Mouse (Mus musculus) CH12.LX (cell line): Measurements from ENCODE around the gene Prkar2a. TPM values are rescaled to one million over a fixed set of nuclear protein-coding genes. Genes with fewer than 3 reads are reported as not detected.

Source experiments
- DNase-seq: peaks from one replicate; pipeline ENCODE4 v3.0.0-alpha.2; 2013; ENCODE audit errors: extremely low read depth
- H3K27ac ChIP-seq: 2 replicates; pipeline ENCODE4 v1.5.1; 2012; ENCODE audit warnings: low read depth, mild to moderate bottlenecking, control low read depth, moderate library complexity; ENCODE audit not compliant: insufficient read depth
- H3K27me3 ChIP-seq: replicated peaks from 2 replicates; pipeline ENCODE3; 2012; ENCODE audit warnings: inconsistent platforms
- H3K36me3 ChIP-seq, 2 experiments: replicated peaks in 1 of 2; 2 replicates each; pipeline versions ENCODE3 to v1.6.1; 2012; ENCODE audit warnings: inconsistent platforms in 1 of 2, low read length in 1 of 2, mild to moderate bottlenecking in 1 of 2, mixed read lengths in 1 of 2, moderate library complexity in 1 of 2; ENCODE audit not compliant: control insufficient read depth in 1 of 2, insufficient read depth in 1 of 2
- H3K4me1 ChIP-seq, 2 experiments: 2 replicates each; pipeline ENCODE4 v1.6.1; 2012; ENCODE audit warnings: inconsistent platforms in 1 of 2, moderate library complexity in 1 of 2; ENCODE audit not compliant: insufficient read depth in 2 of 2, control insufficient read depth in 1 of 2
- H3K4me2 ChIP-seq: 2 replicates; pipeline ENCODE4 v1.6.1; 2012; ENCODE audit warnings: low read depth, mild to moderate bottlenecking, control low read depth; ENCODE audit not compliant: poor library complexity, insufficient read depth, severe bottlenecking
- H3K4me3 ChIP-seq, 3 experiments: fragments of 150-350 bp in 1 of 3; sonication (generic) in 1 of 3; replicated peaks in 1 of 3; 2 replicates each; pipeline versions ENCODE3 to v1.5.1; 2011 to 2012; ENCODE audit warnings: low read depth in 2 of 3, low read length in 2 of 3, mild to moderate bottlenecking in 2 of 3, moderate library complexity in 2 of 3, control low read depth in 1 of 3, improper control_type of control experiment in 1 of 3, inconsistent platforms in 1 of 3, mixed read lengths in 1 of 3; ENCODE audit not compliant: poor library complexity in 1 of 3
- H3K79me2 ChIP-seq: replicated peaks from 2 replicates; pipeline ENCODE4 v1.6.1; 2012; ENCODE audit warnings: mild to moderate bottlenecking, moderate library complexity; ENCODE audit not compliant: control insufficient read depth, poor library complexity, insufficient read depth, severe bottlenecking; ENCODE audit errors: extremely low read depth
- H3K9ac ChIP-seq: 2 replicates; pipeline ENCODE4 v1.6.1; 2012; ENCODE audit warnings: low read depth, mild to moderate bottlenecking, control low read depth, moderate library complexity; ENCODE audit not compliant: insufficient read depth
- H3K9me3 ChIP-seq: replicated peaks from 2 replicates; pipeline ENCODE3; 2012; ENCODE audit warnings: low read length, inconsistent platforms, mixed read lengths
- BHLHE40 ChIP-seq: IDR thresholded peaks from 2 replicates; pipeline ENCODE4 v1.6.1; 2011; ENCODE audit warnings: mild to moderate bottlenecking, low read depth, low read length, improper control_type of control experiment
- CHD2 ChIP-seq: IDR thresholded peaks from 2 replicates; pipeline ENCODE4 v1.6.1; 2011; ENCODE audit warnings: low read length, improper control_type of control experiment
- E2F4 ChIP-seq: IDR thresholded peaks from 2 replicates; pipeline ENCODE4 v1.6.1; 2011; ENCODE audit warnings: low read depth, low read length, improper control_type of control experiment; ENCODE audit not compliant: insufficient replicate concordance
- ELF1 ChIP-seq: IDR thresholded peaks from 2 replicates; pipeline ENCODE4 v1.6.1; 2014; ENCODE audit warnings: low read depth, mild to moderate bottlenecking, inconsistent platforms, low read length, improper control_type of control experiment
- EP300 ChIP-seq: IDR thresholded peaks from 2 replicates; pipeline ENCODE4 v1.6.1; 2011; ENCODE audit warnings: low read length, improper control_type of control experiment
- ETS1 ChIP-seq: conservative IDR thresholded peaks from 2 replicates; pipeline ENCODE4 v1.6.1; 2012; ENCODE audit warnings: low read depth, mild to moderate bottlenecking, inconsistent platforms, low read length, improper control_type of control experiment, moderate library complexity
- GABPA ChIP-seq: IDR thresholded peaks from 2 replicates; pipeline ENCODE4 v1.6.1; 2012; ENCODE audit warnings: low read depth, low read length, improper control_type of control experiment, inconsistent platforms; ENCODE audit not compliant: insufficient replicate concordance
- IRF4 ChIP-seq: IDR thresholded peaks from 2 replicates; pipeline ENCODE4 v1.6.1; 2014; ENCODE audit warnings: low read depth, mild to moderate bottlenecking, inconsistent platforms, low read length, improper control_type of control experiment
- MAFK ChIP-seq: IDR thresholded peaks from 2 replicates; pipeline ENCODE4 v1.6.1; 2011; ENCODE audit warnings: low read length, improper control_type of control experiment; ENCODE audit not compliant: insufficient replicate concordance
- MAZ ChIP-seq: IDR thresholded peaks from 2 replicates; pipeline ENCODE4 v1.6.1; 2012; ENCODE audit warnings: low read depth, mild to moderate bottlenecking, inconsistent platforms, low read length, improper control_type of control experiment, moderate library complexity
- MEF2A ChIP-seq: IDR thresholded peaks from 2 replicates; pipeline ENCODE4 v1.6.1; 2014; ENCODE audit warnings: low read depth, mild to moderate bottlenecking, inconsistent platforms, low read length, improper control_type of control experiment, borderline replicate concordance
- MXI1 ChIP-seq: IDR thresholded peaks from 2 replicates; pipeline ENCODE4 v1.6.1; 2011; ENCODE audit warnings: mild to moderate bottlenecking, low read depth, low read length, improper control_type of control experiment
- NELFE ChIP-seq: IDR thresholded peaks from 2 replicates; pipeline ENCODE4 v1.6.1; 2011; ENCODE audit warnings: low read depth, low read length, improper control_type of control experiment
- PAX5 ChIP-seq: IDR thresholded peaks from 2 replicates; pipeline ENCODE4 v1.6.1; 2012; ENCODE audit warnings: low read length, inconsistent platforms, mixed read lengths
- POLR2A ChIP-seq: IDR thresholded peaks from 2 replicates; pipeline ENCODE4 v1.6.1; 2011; ENCODE audit warnings: low read depth, mild to moderate bottlenecking, improper control_type of control experiment, low read length
- POLR2AphosphoS2 ChIP-seq: IDR thresholded peaks from 2 replicates; pipeline ENCODE4 v1.6.1; 2011; ENCODE audit warnings: low read depth, low read length, improper control_type of control experiment
- RAD21 ChIP-seq: IDR thresholded peaks from 2 replicates; pipeline ENCODE4 v1.6.1; 2011; ENCODE audit warnings: low read depth, mild to moderate bottlenecking, low read length, improper control_type of control experiment, moderate library complexity
- RCOR1 ChIP-seq: conservative IDR thresholded peaks from 2 replicates; pipeline ENCODE4 v1.6.1; 2012; ENCODE audit warnings: low read depth, mild to moderate bottlenecking, inconsistent platforms, low read length, improper control_type of control experiment
- SIN3A ChIP-seq: IDR thresholded peaks from 2 replicates; pipeline ENCODE4 v1.6.1; 2012; ENCODE audit warnings: low read length, improper control_type of control experiment, inconsistent platforms
- SMC3 ChIP-seq: IDR thresholded peaks from 2 replicates; pipeline ENCODE4 v1.6.1; 2011; ENCODE audit warnings: low read depth, low read length, improper control_type of control experiment
- TBP ChIP-seq: conservative IDR thresholded peaks from 2 replicates; pipeline ENCODE4 v1.6.1; 2011; ENCODE audit warnings: low read depth, low read length, improper control_type of control experiment
- TCF12 ChIP-seq: IDR thresholded peaks from 2 replicates; pipeline ENCODE4 v1.6.1; 2014; ENCODE audit warnings: low read depth, mild to moderate bottlenecking, inconsistent platforms, low read length, improper control_type of control experiment
- UBTF ChIP-seq: IDR thresholded peaks from 2 replicates; pipeline ENCODE4 v1.6.1; 2012; ENCODE audit warnings: low read depth, mild to moderate bottlenecking, inconsistent platforms, low read length, improper control_type of control experiment, moderate library complexity
- USF1 ChIP-seq: IDR thresholded peaks from 2 replicates; pipeline ENCODE4 v1.6.1; 2014; ENCODE audit warnings: low read depth, mild to moderate bottlenecking, inconsistent platforms, low read length, improper control_type of control experiment
- USF2 ChIP-seq: conservative IDR thresholded peaks from 2 replicates; pipeline ENCODE4 v1.6.1; 2011; ENCODE audit warnings: low read depth, low read length, improper control_type of control experiment
- ZC3H11A ChIP-seq: IDR thresholded peaks from 2 replicates; pipeline ENCODE4 v1.6.1; 2012; ENCODE audit warnings: low read depth, mild to moderate bottlenecking, inconsistent platforms, low read length, improper control_type of control experiment
- ZKSCAN1 ChIP-seq: IDR thresholded peaks from 2 replicates; pipeline ENCODE4 v1.6.1; 2012; ENCODE audit warnings: low read depth, inconsistent platforms, low read length, improper control_type of control experiment, borderline replicate concordance
- ZMIZ1 ChIP-seq: IDR thresholded peaks from 2 replicates; pipeline ENCODE4 v1.6.1; 2012; ENCODE audit warnings: low read depth, mild to moderate bottlenecking, inconsistent platforms, low read length, improper control_type of control experiment
- dilution Hi-C: fragments of 300-500 bp; cut with MboI; formaldehyde crosslinking; loops from 2 replicates; pipeline ENCODE4 v1.14.3; 2020; ENCODE audit warnings: low sequenced_read_pairs; ENCODE audit not compliant: extremely low pct_unique_long_range_greater_than_20kb, extremely low pct_ligation_motif_present
- in situ Hi-C: fragments of 300-500 bp; cut with MboI; formaldehyde crosslinking; loops from 3 replicates; pipeline ENCODE4 v1.14.3; 2019; ENCODE audit warnings: low sequenced_read_pairs, low pct_ligation_motif_present, low pct_unique_long_range_greater_than_20kb, mixed read lengths
- polyA plus RNA-seq: library from polyadenylated mRNA; unstranded; fragments of >175 nt; gene quantifications from 2 replicates; pipeline ENCODE4 v1.2.1, GENCODE M21; 2012; ENCODE audit warnings: low read depth; ENCODE audit not compliant: insufficient read length
- total RNA-seq, 2 experiments: library from RNA; depleted of rRNA; stranded (reverse); fragments of 300-350 nt in 1 of 2; fragments of >200 nt in 1 of 2; gene quantifications; 2 replicates each; pipeline ENCODE4 v1.2.3; 2012 to 2014

Prkar2a gene
- total and polyA plus RNA-seq, 3 experiments: 13.6 to 44.4 (median 14.9) TPM

- Histone ChIP-seq H3K36me3 (peaks cover 4 to 25% of the 10 kb centered on the region in 2 experiments), H3K79me2 (peaks cover 57% of the 10 kb centered on the region), H3K4me1 (peaks cover 31 to 69% of the 10 kb centered on the region in 2 experiments), H3K4me2 (peak overlapping the region; percentile 91), H3K27ac (no peak overlapping the region), H3K9ac (peak overlapping the region; percentile 51), H3K9me3 (no peaks in the 10 kb centered on the region), H3K4me3 (peak overlapping the region in 1 of 3 experiments; percentile 93), H3K27me3 (peaks cover 2% of the 10 kb centered on the region)
- peak; percentile 42 for TF ChIP-seq BHLHE40
- 0 out of 2 replicates have a peak, but pooled peaks have one; percentile 16 for TF ChIP-seq TCF12
- peak; percentile 39; the same call in 1 of the 2 replicates for TF ChIP-seq SIN3A
- no peak for TF ChIP-seq USF2
- TF ChIP-seq TBP: no peak
- no peak for TF ChIP-seq E2F4
- TF ChIP-seq MAZ: 0 out of 2 replicates have a peak, but pooled peaks have one; percentile 16
- TF ChIP-seq NELFE: no peak
- peak; percentile 57; the same call in 1 of the 2 replicates for TF ChIP-seq MEF2A
- TF ChIP-seq ZC3H11A: no peak
- peak; percentile 90 for TF ChIP-seq IRF4
- TF ChIP-seq ELF1: no peak
- peak; percentile 61; the same call in 1 of the 2 replicates for TF ChIP-seq ETS1
- 0 out of 2 replicates have a peak, but pooled peaks have one; percentile 26 for TF ChIP-seq MXI1
- TF ChIP-seq USF1: no peak
- TF ChIP-seq RAD21: no peak
- no peak for TF ChIP-seq POLR2A
- TF ChIP-seq GABPA: no peak
- no peak for TF ChIP-seq CHD2
- peak; percentile 71 for TF ChIP-seq EP300
- DNase-seq: peak; percentile 62
- in situ Hi-C loops (no loop called here), dilution Hi-C loops (no loop called here)
These were observed 96.3 kb downstream of the Prkar2a start for GRCm38 (mm10) chr9:108785416-108785815.

GRCm38 (mm10) chr9:108786494-108786893 is 97.4 kb downstream of the Prkar2a start:
- Histone ChIP-seq H3K4me2 (peak overlapping the region; percentile 91), H3K9ac (0 out of 2 replicates have a peak overlapping the region, but pooled peaks have one; percentile 45), H3K9me3 (no peaks in the 10 kb centered on the region), H3K27ac (peak overlapping the region; percentile 41; the same call in 1 of the 2 replicates), H3K27me3 (no peaks in the 10 kb centered on the region), H3K36me3 (peaks cover 4 to 28% of the 10 kb centered on the region in 2 experiments), H3K4me3 (no peak overlapping the region), H3K4me1 (peaks cover 37 to 80% of the 10 kb centered on the region in 2 experiments), H3K79me2 (peaks cover 63% of the 10 kb centered on the region)
- in situ Hi-C loops: no loop called here
- dilution Hi-C loops: no loop called here
- no peak for DNase-seq
- TF ChIP-seq GABPA: no peak
- TF ChIP-seq POLR2AphosphoS2: no peak
- no peak for TF ChIP-seq RCOR1
- TF ChIP-seq ZMIZ1: no peak
- TF ChIP-seq POLR2A: no peak
- no peak for TF ChIP-seq MEF2A
- TF ChIP-seq MAFK: no peak
- no peak for TF ChIP-seq SMC3
- no peak for TF ChIP-seq MXI1
- no peak for TF ChIP-seq UBTF
- no peak for TF ChIP-seq PAX5
- no peak for TF ChIP-seq ZKSCAN1
- no peak for TF ChIP-seq EP300
